Mouse (Mus musculus) thymus, adult 18-20 months (tissue): ENCODE data around the gene Cdk19.

ENCODE experiments used
- DNase-seq, 2 experiments: peaks; one replicate each; pipeline ENCODE4 v3.0.0; 2022; ENCODE audit warnings: mixed read lengths in 2 of 2

The Cdk19 gene

DNA sequence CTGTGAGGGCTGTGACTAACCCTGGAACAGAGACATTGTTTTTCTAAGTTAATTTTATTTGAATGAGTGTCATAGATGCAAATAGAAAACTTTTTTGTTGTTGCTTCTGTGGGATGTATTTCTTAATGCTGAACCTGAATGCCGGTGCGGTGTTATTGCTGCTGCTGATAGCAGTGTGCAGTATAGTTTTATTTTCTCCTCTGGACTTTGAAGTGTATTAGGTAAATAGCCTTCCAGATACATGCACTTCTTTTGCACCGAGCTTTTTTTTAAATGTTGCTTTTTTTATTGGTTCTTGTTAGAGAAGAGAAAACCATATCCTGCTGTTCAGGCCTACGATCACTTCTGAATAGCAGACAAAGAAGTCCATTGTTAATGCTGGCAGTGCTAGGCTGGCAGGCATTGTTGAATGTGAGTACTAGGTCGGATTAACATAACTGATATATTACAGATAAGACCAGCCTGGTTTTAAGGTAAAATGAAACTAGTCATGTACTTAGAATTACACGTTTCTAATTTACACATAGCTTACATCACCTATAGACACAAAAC is 104.5 kb downstream of the Cdk19 start:
- no peak for DNase-seq

DNA sequence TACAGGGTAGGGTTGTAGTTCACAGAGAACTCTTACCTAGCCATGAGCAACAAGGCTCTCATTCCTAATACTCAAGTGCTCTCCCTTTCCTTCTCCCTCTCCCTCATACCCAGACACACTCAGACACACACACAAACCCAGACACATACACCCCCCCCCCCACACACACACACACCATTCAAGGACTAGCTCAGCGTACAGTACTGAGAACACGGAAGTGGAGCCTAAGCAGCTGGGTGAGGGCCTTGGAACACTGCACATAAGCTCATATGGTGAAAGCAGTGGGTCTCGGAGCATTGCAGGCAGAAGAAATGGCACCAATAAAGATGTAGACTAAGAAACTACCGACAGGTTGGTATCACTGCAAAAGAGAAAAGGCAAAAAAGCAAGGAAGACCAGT is 105.2 kb downstream of the Cdk19 start:
- no peak for DNase-seq

DNA sequence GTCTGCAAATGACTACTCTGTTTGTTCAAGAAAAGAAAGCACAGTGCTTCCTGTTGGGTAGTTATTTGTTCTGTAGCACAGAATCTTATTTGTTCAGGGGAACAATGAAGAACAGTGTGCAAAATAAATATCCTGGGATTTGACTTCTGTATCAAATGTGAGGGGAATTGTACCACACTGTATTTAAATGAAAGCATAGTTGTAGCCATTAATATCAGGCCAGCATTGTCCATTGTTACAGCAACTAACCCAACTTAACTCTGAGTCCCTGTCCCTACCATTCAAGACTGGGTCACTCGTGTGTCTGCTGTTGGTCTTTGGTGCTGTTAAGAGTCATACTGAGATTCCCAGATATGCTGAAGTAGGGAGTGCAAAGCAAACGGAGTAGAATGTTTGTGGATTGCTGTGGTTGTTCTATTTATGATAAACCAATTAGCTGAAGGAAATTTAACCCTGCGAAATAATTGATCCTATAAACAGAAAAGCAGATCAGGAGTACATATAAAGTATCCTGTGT is 106.8 kb downstream of the Cdk19 start:
- DNase-seq, result no peak

DNA sequence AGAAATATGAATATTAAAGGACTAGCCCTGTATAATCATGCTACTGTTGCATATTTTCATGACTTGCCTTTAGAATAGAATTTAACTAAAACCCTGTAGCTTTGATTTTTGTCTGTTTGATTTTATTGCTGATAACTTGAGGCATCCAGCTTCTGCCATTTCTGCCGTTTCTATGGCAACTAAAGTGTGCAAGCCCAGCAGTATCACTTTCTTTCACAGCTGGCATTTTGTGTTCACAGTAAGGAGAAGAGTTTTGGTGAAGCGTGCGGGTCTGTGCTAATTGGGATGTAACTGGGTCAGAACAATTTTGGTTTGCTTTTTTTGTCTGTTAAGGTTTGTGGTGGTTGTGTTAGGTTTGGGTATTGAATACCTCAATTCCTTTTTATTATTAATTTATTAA is 107.3 kb downstream of the Cdk19 start:
- no peak for DNase-seq

DNA sequence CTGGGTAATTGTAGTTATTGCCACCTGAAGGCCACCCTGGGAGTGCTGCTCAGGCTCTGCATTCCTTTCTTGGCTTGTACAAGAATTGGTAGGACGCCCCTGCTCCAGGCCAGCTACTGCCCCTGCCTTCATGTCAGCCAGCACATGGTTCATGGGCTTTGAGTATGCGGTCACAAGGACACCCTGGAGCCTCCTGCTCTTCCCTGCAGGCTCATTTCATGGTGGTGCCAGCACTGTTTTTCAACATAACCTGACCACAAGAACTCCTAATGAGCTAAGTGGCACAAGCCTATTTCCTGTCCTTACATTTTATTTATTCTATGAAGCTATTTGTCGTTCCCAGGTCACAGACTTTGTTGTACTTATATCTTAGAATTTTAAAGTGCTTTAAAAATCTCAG is 107.9 kb downstream of the Cdk19 start:
- no peak for DNase-seq

DNA sequence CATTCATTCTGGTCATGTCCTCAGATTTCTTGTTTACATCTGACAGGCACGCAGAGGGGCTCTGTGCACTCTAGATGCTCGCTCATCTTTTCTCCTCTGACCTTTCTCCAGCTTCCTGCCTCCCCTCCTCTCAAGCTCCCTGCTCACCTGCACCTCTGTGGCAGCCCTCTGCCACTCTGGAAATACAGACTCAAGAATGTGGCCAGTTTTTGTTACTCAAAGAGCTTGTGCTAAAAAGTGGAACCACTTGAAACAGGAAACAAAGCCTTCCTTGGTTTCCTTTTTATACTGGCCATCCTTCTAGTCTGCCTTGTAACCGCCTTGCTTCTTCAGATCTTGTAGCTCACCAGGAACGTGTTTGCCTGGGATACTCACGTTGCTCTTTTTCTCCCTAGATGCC is 108.6 kb downstream of the Cdk19 start:
- peak in 1 of 2 experiments; percentile 55 for DNase-seq

DNA sequence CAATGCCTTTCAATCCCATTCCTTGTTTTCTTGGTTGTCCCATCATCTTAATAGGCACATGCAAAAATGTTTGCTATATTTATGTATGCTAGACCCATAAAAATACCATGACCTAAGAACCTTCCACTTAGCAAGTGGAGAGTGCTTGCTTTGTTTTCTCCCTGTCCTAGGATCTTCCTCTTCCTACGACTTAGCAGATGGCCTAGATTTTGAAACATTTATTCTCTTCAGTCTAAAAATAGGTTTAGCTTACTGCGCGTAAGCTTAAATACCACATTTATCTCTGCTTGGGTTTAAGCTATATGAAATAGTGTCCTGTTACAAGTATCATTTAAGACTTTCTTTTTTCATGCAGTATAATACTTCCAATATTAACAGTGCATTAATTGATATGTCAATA is 109.1 kb downstream of the Cdk19 start:
- DNase-seq, result no peak

DNA sequence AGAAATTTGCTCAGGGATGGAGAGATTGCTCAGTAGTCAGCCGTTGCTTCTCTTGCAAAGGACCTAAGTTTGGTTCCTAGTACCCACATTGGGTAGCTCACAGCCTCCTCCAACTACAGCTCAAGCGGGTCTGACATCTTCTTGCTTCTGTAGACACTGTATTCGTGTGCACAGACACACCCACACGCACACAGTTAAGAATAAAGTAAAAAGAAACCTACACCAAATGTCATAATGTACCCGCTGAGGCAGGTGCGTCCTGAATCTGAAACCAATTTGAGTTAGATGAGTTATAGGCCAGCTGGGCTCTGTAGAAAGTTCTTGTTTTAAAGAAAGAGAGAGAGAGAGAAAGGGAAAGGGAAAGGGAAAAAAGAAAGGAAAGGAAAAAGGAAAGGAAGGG is 110.2 kb downstream of the Cdk19 start:
- DNase-seq, result peak; percentile 31 to 59

DNA sequence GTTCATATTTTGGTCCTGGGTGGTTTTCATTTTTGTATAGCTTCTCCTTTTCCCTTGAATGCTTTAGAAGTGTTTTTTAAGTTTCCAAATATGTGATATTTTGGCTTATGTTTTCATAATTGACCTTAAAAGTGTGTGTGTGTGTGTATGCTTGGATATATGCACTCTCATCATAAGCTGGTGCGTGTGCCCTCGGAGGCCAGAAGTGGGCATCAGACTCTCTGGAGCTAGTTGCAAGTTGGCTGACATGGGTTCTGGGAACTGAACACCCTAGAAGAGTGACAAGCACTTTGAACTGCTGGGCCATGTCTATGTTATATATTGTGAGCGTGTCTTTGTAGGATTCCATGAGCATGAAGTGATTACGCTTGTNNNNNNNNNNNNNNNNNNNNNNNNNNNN is 110.8 kb downstream of the Cdk19 start:
- no peak for DNase-seq

DNA sequence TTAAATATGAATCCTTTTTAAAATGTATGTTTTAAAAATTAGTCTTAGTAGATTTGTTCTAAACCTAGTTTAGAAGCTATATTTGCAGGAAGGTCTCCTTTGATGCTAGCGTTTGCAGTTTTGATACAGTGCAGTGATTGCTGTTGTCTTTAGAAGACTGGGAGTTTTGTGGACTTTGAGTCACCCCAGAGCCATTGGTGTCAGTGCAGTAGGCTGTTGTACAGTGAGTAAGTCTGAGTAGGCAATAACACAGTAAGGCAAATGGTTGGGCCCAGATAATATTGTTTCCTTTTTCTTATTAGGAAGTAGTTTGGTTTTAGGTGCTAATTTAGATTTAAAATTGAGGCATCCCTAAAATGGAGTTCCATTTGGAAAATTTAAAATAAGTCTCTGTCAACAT is 117.8 kb downstream of the Cdk19 start:
- DNase-seq, result no peak

DNA sequence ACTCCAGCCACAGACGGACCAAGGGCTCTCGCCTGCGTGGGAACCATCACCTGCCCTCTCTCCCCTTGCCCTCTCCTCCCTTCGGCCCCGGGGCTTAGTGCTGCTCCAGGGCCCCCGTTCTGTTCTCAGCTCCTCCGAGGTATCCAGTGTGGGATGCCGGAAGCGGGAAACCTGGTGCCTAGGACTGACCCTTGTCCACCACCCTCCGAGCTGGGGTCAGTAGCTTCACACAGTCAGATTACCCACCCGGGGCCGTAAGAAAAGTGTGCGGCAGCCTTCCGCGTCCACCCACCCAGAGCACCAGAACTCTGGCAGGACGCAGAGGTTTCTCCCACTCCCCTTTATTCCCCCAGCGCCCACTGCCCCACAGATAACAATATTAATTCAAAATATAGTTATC is 119.8 kb downstream of the Cdk19 start:
- DNase-seq, result no peak

DNA sequence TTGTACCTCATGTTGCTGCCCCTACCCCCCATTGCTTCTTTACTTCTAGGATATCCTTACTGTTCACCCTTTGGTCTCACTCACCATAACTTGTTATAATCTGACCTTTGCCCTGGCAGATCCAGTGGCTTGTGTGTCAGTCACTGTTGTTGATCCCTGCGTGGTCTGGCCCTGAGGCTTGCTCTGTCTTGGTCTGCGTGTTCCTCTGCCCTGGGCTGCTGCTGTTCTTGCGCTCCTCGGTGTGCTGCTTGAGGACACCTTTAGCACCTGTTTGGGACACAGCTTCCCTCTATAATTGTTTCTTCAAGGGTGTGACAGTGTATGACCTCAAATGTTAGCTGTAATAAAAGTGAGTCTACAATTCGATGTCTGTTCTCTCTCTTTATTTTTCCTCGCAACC is 122.0 kb downstream of the Cdk19 start:
- DNase-seq, result no peak

DNA sequence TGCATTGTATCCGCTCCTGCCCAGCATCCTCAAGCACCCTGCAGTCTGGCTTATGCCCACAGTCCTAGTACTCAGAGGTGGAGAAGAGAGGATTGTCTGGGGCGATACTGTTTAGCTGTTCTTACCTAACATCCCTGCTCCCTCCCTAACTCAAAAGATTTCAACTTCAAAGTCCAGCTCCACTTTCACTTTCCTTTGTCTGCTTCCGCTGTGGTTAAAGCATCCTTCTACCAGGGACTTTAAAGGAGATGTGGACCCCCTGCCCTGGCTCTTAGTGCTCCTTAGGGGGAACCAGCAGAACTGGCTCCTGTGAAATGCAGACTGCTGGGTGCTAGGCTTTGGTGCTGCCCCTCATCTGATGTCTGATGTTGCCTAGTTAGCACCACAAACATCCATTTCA is 122.9 kb downstream of the Cdk19 start:
- no peak for DNase-seq

DNA sequence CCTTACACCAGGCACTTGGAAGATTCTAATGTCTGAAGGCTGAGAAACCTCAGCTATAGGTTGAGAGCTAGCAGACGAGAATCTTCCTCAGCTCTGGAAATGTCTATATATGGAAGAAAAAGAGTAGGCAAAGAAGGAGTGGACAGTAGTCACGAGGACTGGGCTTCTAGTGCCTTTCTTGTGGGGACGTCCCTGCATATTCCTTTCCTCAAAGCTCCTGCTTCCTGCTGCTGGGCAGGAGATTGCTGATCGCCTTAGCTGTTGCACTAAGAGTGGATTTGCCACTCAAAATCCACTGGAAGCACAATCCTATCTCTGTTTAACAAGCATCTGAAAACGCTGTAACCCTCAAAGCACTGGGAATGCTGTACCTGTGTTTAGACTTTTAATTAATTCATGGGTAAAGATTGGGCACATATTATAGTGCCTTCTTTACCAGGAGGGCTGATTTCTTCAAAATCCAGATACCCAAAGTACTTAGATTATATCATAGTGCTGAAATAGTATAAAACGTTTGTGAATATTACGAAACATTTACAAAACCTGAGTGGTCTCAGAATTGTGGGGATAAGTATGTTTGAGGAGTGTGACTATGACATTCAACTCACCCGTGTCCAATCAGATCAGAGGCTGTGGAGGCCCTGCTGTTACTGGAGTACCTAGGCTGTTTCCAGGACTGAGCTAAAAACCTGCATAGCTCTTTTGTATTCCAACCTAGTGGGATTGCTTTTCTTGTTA is 128.0 kb downstream of the Cdk19 start:
- no peak for DNase-seq

DNA sequence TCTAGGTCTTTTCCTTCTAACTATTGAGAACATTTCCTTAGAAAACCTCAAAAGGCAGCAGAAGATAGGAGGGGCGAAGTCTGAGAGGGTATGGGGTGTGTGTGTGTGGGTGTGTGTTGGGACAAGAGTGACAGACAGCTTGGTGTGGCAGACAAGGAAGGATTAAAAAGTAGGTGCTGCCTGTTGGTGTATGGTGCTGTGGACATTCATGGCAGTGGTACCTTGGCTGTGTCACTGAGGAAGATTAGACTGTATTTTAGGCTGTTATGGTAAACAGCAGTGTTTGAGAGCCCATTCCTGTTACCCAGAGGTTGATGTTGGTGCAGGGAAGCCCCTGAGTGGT is 128.5 kb downstream of the Cdk19 start:
- DNase-seq, result no peak

DNA sequence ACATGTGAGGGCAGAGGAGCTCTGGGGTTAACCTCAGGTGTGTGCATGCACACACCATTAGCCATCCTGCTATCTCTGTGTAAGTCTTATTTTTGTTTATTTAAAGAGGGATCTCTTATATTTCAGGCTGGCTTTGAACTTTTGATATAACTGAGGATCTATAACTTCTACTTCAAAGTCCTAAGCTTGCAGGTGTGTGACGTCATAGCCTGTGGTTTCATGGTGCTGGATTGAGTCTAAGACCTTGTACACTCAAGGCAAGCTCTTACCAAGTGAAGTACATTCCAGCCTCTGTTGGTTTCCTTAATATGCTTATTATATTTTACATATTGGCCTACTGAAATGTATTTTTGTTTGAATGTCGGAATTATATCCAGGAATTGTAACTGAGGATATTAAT is 129.8 kb downstream of the Cdk19 start:
- DNase-seq, result no peak

DNA sequence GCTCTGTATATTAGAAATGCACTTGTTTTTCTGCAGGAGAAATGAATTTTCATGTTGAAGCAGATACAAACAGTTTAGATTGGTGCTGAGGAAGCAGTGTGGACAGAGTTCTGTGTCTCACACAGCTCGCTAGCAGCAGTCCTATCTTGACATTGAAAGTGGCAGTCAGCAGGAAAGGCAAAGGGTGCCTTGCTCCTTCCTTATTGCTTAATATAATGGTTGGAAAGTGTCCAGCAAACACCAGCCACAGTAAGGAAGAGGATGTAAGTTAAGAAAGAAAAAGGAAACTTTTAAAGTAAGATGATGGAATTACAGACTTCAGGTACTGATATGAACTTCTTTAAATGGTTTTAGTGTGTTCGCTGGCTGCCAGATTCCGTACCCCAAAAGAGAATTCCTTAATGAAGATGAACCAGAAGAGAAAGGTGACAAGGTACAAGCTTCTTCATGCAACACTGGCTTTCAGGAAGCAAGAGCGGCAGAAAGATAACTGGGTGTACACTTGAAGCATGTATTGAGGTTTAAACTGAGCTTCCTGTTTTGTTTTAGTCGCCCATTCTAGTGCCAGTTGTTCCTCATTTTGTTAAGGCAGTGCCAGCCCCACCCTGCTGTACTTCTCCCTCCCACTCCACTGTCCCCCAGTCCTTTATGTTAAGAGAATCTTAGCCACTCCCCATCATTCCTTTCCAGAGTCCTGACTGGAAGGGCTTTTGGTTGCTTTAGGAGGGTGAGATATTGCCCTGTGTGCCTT is 137.3 kb downstream of the Cdk19 start:
- no peak for DNase-seq

DNA sequence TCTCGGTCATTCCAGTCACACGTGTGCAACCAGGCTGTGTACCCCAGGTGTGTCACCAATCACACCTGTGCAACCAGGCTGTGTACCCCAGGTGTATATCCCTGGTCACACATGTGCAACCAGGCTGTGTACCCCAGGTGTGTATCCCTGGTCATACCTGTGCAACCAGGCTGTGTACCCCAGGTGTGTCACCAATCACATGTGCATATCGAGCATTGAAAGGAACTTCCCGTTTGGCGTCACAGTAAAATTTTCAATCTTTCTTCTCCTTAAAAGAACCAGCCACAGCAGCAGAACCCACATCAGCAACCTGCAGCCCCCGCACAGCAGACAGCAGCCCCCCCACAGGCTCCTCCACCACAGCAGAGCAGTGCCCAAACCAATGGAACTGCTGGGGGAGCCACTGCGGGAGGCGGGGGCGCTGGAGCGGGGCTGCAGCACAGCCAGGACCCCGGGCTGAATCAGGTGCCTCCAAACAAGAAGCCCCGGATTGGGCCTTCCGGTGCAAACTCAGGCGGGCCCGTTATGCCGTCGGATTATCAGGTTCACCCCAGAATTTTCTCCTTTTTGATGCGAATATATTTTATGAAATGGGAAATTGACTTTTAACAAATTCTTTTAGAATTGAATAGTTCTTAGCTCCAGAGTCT is 138.2 kb downstream of the Cdk19 start:
- no peak for DNase-seq

DNA sequence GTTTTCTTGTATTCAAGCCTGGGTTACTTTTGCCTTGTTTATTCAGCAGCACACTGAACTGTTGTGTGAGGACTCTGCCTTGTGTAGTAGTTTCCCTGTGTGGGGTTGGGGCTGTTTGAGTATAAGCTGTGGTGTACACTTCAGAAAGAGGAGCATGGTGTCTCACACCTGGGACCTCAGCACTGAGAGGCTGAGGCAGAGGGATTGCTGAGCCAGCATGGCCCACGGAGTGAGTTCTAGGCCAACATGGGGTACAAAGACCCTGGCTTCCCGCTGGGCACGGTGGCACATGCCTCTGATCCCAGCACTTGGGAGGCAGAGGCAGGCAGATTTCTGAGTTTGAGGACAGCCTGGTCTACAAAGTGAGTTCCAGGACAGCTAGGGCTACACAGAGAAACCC is 139.3 kb downstream of the Cdk19 start:
- DNase-seq, result no peak

DNA sequence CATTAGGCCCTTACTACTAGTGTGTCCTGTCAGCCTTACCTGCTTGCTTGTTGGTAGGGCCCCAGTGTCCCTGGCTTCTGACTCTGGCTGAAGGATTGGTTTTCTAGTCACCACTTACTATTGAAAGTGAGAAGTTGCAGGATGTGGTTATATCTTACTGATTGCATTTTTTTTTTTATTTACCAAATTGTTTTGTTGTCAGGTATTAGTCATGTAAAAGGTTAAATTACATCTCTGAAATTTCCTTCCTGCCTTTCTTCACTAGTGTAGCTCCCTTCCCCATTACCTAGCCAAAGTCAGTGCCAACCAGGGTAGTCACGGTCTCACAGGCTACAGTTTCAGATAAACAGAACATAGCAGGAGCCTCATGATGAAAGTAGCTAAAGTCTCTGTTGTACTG is 139.9 kb downstream of the Cdk19 start:
- no peak for DNase-seq

DNA sequence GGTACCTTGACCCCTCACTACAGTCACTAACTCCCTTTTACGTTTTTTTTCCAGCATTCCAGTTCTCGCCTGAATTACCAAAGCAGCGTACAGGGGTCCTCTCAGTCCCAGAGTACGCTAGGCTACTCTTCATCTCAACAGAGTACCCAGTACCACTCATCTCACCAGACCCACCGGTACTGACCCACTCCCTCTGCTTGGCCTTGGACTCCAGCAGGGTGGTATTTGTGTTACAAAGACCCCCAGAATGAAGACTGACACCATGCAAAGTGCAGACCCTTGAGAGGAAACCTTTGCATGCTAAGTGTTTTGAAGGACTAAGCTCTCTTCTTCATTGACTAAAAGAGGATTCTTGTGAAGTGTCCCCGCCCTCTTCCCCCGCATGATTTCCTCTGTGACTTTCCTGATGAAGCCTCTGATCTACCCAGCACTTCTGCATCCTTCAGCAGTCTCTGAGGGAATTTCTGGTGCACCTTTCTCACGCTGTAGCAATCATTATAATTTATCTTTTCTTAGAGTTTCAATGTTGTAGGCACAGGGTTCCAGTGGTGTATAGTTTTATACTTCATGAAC is 140.3 kb downstream of the Cdk19 start:
- no peak for DNase-seq

DNA sequence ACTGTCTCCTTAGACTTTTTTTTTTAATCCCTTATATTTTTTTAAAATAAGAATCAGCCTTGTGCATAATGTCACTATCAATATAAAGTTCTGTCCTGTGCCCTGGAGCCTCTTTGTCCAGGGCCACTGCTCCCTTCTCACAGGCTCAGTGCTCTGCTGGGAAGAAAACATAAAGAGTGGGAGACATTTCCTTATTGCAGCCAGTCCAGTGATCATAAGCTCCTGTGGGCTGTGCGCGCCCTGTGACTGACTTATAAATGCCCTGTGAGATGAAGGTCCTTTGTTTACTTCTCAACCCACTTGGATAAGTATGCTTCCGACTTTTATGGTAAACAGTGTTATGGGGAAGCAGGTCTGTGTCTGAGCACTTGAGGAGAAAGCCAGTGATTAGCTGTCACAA is 142.2 kb downstream of the Cdk19 start:
- no peak for DNase-seq

DNA sequence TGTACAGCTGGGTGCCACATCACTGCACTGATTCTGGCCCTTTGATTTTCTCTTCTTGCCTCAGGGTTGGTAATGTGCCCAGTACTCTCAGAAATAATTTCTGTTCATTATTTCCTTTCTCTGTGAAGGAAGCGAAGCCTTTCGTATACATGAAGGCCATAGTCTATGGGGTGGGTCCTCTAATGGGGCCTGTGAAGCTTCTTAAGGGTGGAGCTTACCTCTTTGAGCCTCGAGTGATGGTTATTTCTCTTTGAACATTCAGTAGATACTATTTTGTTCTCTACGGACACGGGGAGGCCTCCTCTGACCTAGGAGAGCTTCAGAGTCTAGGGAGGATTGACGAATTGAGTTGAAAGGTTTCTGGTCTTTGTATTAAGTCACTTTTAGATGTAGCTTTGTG is 142.9 kb downstream of the Cdk19 start:
- DNase-seq, result no peak
